Mouse (Mus musculus) heart, embryonic 14.5 days (tissue): ENCODE data around the gene Coro1c. TPM values are rescaled to one million over a fixed set of nuclear protein-coding genes. Genes with fewer than 3 reads are reported as not detected.

Source experiments
- ATAC-seq: fragments of 200-750 bp; cut with Nextera tagmentation; 2 replicates; pipeline ENCODE4 v1.8.0; 2017; ENCODE audit warnings: low read depth, moderate TSS enrichment; ENCODE audit not compliant: insufficient number of reproducible peaks, insufficient read depth, low FRiP score
- H3K27ac ChIP-seq, 2 experiments: fragments of 200-500 bp in 1 of 2; fragments of 300-500 bp in 1 of 2; sonication (generic) in 1 of 2; replicated peaks in 1 of 2; 2 replicates each; pipeline ENCODE4 v1.5.1; 2012 to 2014; ENCODE audit warnings: low read depth in 2 of 2, low read length in 2 of 2, control low read depth in 1 of 2, mild to moderate bottlenecking in 1 of 2, mixed read lengths in 1 of 2; ENCODE audit not compliant: control insufficient read depth in 1 of 2, insufficient read depth in 1 of 2
- H3K27me3 ChIP-seq: fragments of 300-500 bp; sonication (generic); 2 replicates; pipeline ENCODE4 v1.6.1; 2014; ENCODE audit warnings: mild to moderate bottlenecking, low read length, control low read depth; ENCODE audit not compliant: control insufficient read depth, insufficient read depth
- H3K36me3 ChIP-seq: fragments of 300-500 bp; sonication (generic); 2 replicates; pipeline ENCODE4 v1.6.1; 2014; ENCODE audit warnings: mild to moderate bottlenecking, control low read depth, low read length, mixed read lengths; ENCODE audit not compliant: control insufficient read depth, insufficient read depth
- H3K4me1 ChIP-seq, 2 experiments: fragments of 200-500 bp in 1 of 2; fragments of 300-500 bp in 1 of 2; sonication (generic) in 1 of 2; 2 replicates each; pipeline ENCODE4 v1.6.1; 2012 to 2014; ENCODE audit warnings: low read length in 2 of 2, control low read depth in 1 of 2, mixed read lengths in 1 of 2; ENCODE audit not compliant: control insufficient read depth in 2 of 2, insufficient read depth in 2 of 2
- H3K4me2 ChIP-seq: fragments of 300-500 bp; sonication (generic); 2 replicates; pipeline ENCODE4 v1.6.1; 2014; ENCODE audit warnings: mild to moderate bottlenecking, low read length
- H3K4me3 ChIP-seq, 2 experiments: fragments of 200-500 bp in 1 of 2; fragments of 300-500 bp in 1 of 2; sonication (generic) in 1 of 2; 2 replicates each; pipeline ENCODE4 v1.5.1; 2012 to 2014; ENCODE audit warnings: low read length in 2 of 2, mild to moderate bottlenecking in 2 of 2, control low read depth in 1 of 2, low read depth in 1 of 2, moderate library complexity in 1 of 2; ENCODE audit not compliant: control insufficient read depth in 1 of 2, insufficient read depth in 1 of 2
- H3K9ac ChIP-seq: fragments of 300-500 bp; sonication (generic); 2 replicates; pipeline ENCODE4 v1.6.1; 2014; ENCODE audit warnings: mild to moderate bottlenecking, low read length
- H3K9me3 ChIP-seq: fragments of 300-500 bp; sonication (generic); 2 replicates; pipeline ENCODE4 v1.6.1; 2016; ENCODE audit warnings: low read length, control low read depth; ENCODE audit not compliant: control insufficient read depth
- whole genome bisulfite sequencing: fragments of 180-500 bp; shearing (Covaris S2); extraction: QIAGEN DNeasy Blood & Tissue Kit; methylation state at CpG from one replicate; pipeline ENCODE4 v1.1.7; 2014; 5-methylcytosine and 5-hydroxymethylcytosine counted together
- polyA plus RNA-seq: library from polyadenylated mRNA; unstranded; fragments of >200 nt; fragmentation: Nextera tagmentation; extraction: Ambion mirVana; gene quantifications from 2 replicates; pipeline ENCODE4 v1.2.1, GENCODE M21; 2014

Coro1c gene
- polyA plus RNA-seq, 1 experiment from 2014 or later = 84.9 TPM

DNA sequence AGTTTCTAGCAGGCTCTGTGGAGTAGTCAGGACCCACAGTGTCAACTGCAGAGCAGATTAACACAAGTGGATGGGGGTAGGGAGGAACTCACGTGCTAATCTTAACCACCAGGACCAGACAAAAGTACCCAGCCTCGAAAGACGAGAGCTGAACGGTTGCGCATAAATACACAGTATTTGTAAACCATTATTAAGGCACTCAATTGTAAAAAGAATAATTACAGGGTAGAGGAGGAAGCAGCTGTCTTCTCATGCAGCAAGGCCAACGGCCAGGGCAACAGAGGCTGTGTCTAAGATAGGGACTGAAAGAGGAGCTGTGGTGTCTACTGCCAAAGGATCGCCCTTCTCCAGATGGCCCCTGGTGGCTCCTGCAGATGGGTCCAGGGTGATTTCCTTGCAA, 29.1 kb upstream of the Coro1c start:
- peaks cover 17 to 24% of the 10 kb centered on the region in 2 experiments for H3K4me1 ChIP-seq
- peak overlapping the region; percentile 52 to 81 for H3K27ac ChIP-seq
- no peaks in the 10 kb centered on the region for H3K27me3 ChIP-seq
- no peak overlapping the region for H3K4me3 ChIP-seq
- H3K4me2 ChIP-seq = no peak overlapping the region
- peak overlapping the region; percentile 21 for H3K9ac ChIP-seq
- 38% methylated on average over 7 of the region's 7 CpGs for WGBS
- H3K36me3 ChIP-seq = peaks cover 34% of the 10 kb centered on the region
- ATAC-seq = no peak
- no peaks in the 10 kb centered on the region for H3K9me3 ChIP-seq

DNA sequence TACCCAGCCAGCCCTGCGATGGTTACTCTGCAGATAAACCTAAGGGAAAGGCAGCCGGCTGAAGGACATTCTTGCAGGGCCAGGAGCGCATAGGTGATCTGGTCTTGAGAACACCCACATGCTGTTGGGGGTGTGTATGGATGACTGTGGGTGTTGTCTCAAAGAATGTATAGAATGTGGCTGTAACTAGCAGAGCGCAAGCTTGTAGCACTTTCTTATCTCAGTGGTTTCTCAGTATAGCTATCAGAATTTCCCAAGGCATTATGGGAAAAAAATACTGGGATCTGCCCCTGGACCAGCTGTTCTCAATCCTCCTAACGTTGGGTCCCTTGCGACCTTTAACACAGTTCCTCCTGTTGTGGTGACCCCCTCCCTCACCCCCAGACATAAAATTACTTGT, 25.3 kb upstream of the Coro1c start:
- peaks cover 26 to 29% of the 10 kb centered on the region in 2 experiments for H3K4me1 ChIP-seq
- no peak for ATAC-seq
- no peaks in the 10 kb centered on the region for H3K27me3 ChIP-seq
- peak overlapping the region; percentile 39 for H3K4me2 ChIP-seq
- peak overlapping the region in 1 of 2 experiments; percentile 55; a peak in 3 of 4 replicates for H3K27ac ChIP-seq
- 0 out of 2 replicates have a peak overlapping the region, but pooled peaks have one; percentile 47 for H3K9ac ChIP-seq
- H3K9me3 ChIP-seq = peaks cover 1% of the 10 kb centered on the region; the same call in 1 of the 2 replicates
- H3K4me3 ChIP-seq = no peak overlapping the region
- WGBS = 17% methylated on average over 6 of the region's 6 CpGs
- H3K36me3 ChIP-seq = no peaks in the 10 kb centered on the region

GRCm38 (mm10) chr5:113933480-113933879, 24.9 kb upstream of the Coro1c start:
- Histone ChIP-seq H3K9me3 (peaks cover 6% of the 10 kb centered on the region; the same call in 1 of the 2 replicates), H3K4me2 (peak overlapping the region; percentile 39), H3K27ac (peak overlapping the region in 1 of 2 experiments; percentile 55; a peak in 2 of 4 replicates), H3K4me3 (no peak overlapping the region), H3K4me1 (peaks cover 24 to 25% of the 10 kb centered on the region in 2 experiments), H3K27me3 (no peaks in the 10 kb centered on the region), H3K36me3 (no peaks in the 10 kb centered on the region), H3K9ac (0 out of 2 replicates have a peak overlapping the region, but pooled peaks have one; percentile 47)
- WGBS = 68% methylated on average over 4 of the region's 4 CpGs
- no peak for ATAC-seq

DNA sequence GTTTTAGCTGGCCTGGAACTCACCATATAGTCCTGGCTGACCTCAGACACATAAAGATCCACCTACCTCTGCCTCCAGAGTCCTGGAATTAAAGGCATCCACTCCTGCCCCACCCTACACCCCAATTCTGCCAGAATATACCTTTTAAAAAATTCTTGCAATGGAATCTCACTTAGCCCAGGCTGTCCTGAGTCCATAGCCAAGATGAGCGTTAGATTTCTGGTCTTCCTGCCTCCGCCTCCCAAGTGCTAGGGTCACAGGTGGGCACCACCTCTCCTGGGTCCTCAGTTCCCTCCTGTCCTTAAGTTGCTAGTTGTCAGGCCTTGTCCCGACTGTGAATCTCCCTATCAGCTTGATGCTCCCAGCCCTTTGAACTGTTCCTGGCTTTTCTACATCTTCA, 23.8 kb upstream of the Coro1c start:
- no peak overlapping the region for H3K9ac ChIP-seq
- peaks cover 15% of the 10 kb centered on the region; the same call in 1 of the 2 replicates for H3K9me3 ChIP-seq
- 71% methylated on average over 3 of the region's 3 CpGs for WGBS
- H3K27ac ChIP-seq = no peak overlapping the region
- no peak overlapping the region for H3K4me3 ChIP-seq
- no peak overlapping the region for H3K4me2 ChIP-seq
- no peaks in the 10 kb centered on the region for H3K36me3 ChIP-seq
- H3K4me1 ChIP-seq = peaks cover 15 to 16% of the 10 kb centered on the region in 2 experiments
- no peak for ATAC-seq
- no peaks in the 10 kb centered on the region for H3K27me3 ChIP-seq

- 34% methylated on average over 18 of the region's 18 CpGs for WGBS
- Histone ChIP-seq H3K9me3 (peaks cover 15% of the 10 kb centered on the region; the same call in 1 of the 2 replicates), H3K4me2 (peak overlapping the region; percentile 32), H3K36me3 (no peaks in the 10 kb centered on the region), H3K27me3 (no peaks in the 10 kb centered on the region), H3K27ac (peak overlapping the region; percentile 87 to 96), H3K4me1 (peaks cover 14 to 16% of the 10 kb centered on the region in 2 experiments), H3K9ac (peak overlapping the region; percentile 53), H3K4me3 (peak overlapping the region in 1 of 2 experiments; percentile 23; a peak in 2 of 4 replicates)
- ATAC-seq = peak; percentile 51
Measured at GRCm38 (mm10) chr5:113930648-113931609, 22.4 kb upstream of the Coro1c start.

GRCm38 (mm10) chr5:113929950-113930647, 21.5 kb upstream of the Coro1c start:
- Histone ChIP-seq H3K4me2 (peak overlapping the region; percentile 7; the same call in 1 of the 2 replicates), H3K4me1 (peaks cover 16 to 22% of the 10 kb centered on the region in 2 experiments), H3K36me3 (no peaks in the 10 kb centered on the region), H3K4me3 (no peak overlapping the region), H3K9ac (no peak overlapping the region), H3K27me3 (no peaks in the 10 kb centered on the region), H3K9me3 (peaks cover 15% of the 10 kb centered on the region; the same call in 1 of the 2 replicates), H3K27ac (peak overlapping the region; percentile 65 to 87)
- ATAC-seq = 0 out of 2 replicates have a peak, but pooled peaks have one; percentile 16
- 41% methylated on average over 10 of the region's 10 CpGs for WGBS

GRCm38 (mm10) chr5:113929526-113929925, 21.0 kb upstream of the Coro1c start:
- Histone ChIP-seq H3K9ac (no peak overlapping the region), H3K27ac (peak overlapping the region; percentile 65 to 87; a peak in 3 of 4 replicates), H3K27me3 (no peaks in the 10 kb centered on the region), H3K9me3 (peaks cover 15% of the 10 kb centered on the region; the same call in 1 of the 2 replicates), H3K4me1 (peaks cover 16 to 22% of the 10 kb centered on the region in 2 experiments), H3K36me3 (no peaks in the 10 kb centered on the region), H3K4me2 (no peak overlapping the region), H3K4me3 (no peak overlapping the region)
- no peak for ATAC-seq
- 56% methylated on average over 10 of the region's 10 CpGs for WGBS
